Mouse (Mus musculus): ENCODE measurements around the gene Srgap1.
A peak's percentile ranks its signal among the peaks of the same experiment; 100 is the strongest.

The Srgap1 gene

GRCm38 (mm10) chr10:121964114-121964513 is 83.0 kb downstream of the Srgap1 start:
- no peak for DNase-seq (ENCODE audit: inconsistent ontology term)

DNA sequence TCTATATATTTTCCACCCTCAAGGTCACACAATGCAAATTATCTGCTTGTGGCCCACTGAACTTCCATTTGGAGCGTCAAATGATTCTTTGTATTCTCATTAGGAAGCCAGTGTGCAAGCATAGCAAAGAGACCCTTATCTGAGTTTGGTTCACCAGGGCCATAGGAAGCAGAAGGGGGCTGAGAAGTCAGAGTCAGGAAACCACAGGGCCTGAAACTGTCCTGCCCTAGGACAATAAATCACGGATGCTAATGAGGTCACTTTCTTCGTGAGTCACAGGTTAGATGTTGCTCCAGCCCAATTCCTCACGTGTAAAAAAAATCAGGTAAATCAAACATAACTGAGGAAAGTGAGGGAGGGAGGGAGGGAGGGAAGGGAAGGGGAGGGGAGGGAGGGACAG is 85.1 kb downstream of the Srgap1 start:
- no peak for DNase-seq (ENCODE audit: inconsistent ontology term)

DNA sequence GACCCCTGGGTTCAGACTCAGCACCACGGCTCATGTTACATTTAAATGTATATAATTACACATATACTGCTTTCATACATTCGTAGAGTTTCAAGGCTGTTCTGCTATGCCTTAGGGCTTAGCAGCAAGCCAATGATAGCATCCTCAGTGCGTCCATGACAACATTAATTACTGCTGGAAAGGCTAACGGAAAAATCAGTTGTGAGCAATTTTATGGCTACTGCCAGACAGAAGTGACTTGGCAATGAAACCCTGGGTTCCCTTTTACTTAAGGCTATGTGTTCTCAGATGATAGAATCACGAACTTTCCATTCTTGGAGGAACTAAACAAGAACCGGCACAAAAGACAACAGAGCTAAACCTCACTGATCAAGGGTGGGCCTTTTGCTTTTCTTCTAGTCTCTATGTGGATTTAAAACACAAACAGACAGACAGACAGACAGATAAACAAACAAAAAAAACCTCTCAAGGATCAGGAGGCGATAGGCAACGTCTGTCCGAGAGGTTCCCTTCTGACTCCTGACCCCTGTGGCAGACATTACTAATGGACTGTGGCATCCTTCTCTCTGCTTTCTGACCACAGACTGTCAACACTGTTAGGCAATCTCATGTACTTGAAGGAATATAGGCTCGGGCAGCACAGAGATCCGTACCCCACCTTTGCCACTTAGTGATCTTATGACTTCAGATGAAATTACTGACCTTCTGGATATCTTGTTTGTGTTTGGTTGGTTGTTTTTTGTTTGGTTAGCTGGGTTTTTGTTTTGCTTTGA is 85.8 kb downstream of the Srgap1 start:
- peak; percentile 1 for DNase-seq (ENCODE audit: inconsistent ontology term)

DNA sequence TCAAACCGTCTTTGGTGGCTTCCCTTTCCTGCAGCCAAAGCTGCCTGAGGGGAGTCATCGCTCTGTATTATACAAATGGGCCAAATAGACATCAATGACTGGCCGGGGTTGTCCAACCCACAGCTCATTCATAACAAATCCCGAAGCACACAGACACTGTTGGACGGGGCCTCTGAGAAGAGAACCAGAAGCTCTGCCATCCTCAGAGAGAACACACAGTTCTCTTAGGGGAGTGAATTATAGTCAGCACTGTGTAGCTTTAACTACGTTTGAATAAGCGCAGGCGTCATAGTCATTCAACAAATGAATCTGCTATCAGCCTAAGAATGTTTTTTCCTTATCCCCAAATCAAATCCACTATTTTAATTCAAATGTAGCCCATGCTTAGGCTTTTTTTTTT is 88.4 kb downstream of the Srgap1 start:
- DNase-seq (ENCODE audit: inconsistent ontology term): no peak

DNA sequence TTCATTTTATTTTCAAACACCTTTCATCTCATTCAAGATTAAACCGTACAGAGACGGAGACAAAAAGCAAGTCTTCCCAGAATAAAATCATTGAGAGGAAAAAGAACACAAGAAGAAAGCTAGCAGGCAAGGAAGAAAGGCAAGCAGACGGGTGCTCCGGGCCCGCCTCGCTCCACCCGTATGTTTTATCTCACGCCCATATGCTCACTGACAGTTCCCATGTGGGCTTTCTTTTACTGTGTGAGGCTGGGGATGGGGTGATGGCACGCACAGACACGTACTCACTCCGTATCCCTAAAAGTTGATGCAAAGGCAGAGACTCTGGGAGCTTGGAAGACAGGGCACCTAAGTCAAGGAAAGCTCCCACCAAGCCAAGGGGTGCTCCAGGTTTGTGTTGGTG is 90.6 kb downstream of the Srgap1 start:
- DNase-seq (ENCODE audit: inconsistent ontology term): no peak

GRCm38 (mm10) chr10:121955730-121956129 is 91.4 kb downstream of the Srgap1 start:
- DNase-seq (ENCODE audit: inconsistent ontology term): no peak

- DNase-seq (ENCODE audit: inconsistent ontology term): no peak
These were observed 92.2 kb downstream of the Srgap1 start for GRCm38 (mm10) chr10:121954877-121955276.

GRCm38 (mm10) chr10:121953041-121953440 is 94.1 kb downstream of the Srgap1 start:
- no peak for DNase-seq (ENCODE audit: inconsistent ontology term)

DNA sequence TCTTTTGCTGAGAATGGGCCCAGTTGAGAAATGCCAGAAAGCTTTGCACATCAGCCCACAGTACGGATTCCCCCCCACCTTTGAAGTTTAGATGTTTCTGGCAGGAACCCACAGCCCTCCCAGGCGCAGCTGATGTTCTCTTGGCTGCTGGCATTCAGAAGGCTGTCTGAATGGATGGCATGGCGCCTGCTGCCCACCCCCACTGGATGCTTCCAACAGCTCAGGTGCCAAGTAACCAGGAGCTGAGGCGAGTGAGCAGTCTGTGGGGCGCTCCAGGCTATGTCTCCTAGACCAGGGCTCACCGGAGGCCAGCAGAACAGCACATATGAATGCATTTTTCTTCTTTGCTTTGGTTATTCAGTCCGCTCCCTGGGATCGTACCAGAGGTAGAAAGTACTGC is 100.9 kb downstream of the Srgap1 start:
- peak; percentile 42 for DNase-seq (ENCODE audit: inconsistent ontology term)

GRCm38 (mm10) chr10:121931909-121932308 is 115.2 kb downstream of the Srgap1 start:
- DNase-seq (ENCODE audit: inconsistent ontology term): no peak

GRCm38 (mm10) chr10:121926094-121926493 is 121.0 kb downstream of the Srgap1 start:
- no peak for DNase-seq (ENCODE audit: inconsistent ontology term)

- DNase-seq (ENCODE audit: inconsistent ontology term): peak; percentile 41
These were observed 128.1 kb downstream of the Srgap1 start for GRCm38 (mm10) chr10:121919016-121919415.

GRCm38 (mm10) chr10:121918579-121918978 is 128.5 kb downstream of the Srgap1 start:
- peak; percentile 17 for DNase-seq (ENCODE audit: inconsistent ontology term)

GRCm38 (mm10) chr10:121915530-121915929 is 131.6 kb downstream of the Srgap1 start:
- no peak for DNase-seq (ENCODE audit: inconsistent ontology term)

DNA sequence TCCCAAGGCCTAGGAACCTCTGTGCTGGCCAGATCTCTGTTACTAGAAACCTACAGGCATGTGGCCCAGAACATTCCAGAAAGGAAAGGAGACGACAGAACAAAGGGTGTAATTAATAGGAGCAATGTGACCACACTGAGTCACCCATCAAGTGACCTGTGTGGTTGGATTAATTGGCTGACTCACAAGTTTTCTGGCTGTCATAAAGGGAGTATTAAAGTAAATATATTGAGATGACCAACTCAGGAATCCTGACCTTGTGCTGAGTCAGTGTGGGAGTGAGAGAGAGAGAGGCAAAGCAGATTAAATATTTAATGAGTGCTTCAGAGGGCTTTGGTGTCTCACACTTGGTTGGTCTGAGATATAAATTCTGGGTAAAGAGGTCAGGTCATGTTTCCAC is 143.0 kb downstream of the Srgap1 start:
- peak; percentile 96 for DNase-seq (ENCODE audit: inconsistent ontology term)

DNA sequence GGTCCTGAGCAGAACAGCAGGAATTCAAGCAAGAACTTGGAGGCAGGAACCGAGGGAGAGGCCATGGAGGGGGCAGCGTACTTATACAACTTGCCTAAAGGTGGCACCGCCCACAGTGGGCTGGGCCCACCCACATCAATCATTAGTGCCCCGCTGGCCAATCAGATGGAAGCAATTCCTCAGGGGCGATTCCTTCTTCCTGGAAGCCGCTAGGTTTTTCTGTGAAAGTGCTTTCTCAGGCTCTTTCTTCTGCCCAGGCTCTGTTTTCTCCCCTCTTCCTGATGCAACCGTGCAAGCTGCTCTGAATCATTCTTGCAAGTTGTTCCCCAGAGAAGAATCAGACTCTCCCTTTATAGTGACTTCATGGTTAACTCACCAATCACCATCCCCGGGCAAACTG is 144.5 kb downstream of the Srgap1 start:
- no peak for DNase-seq (ENCODE audit: inconsistent ontology term)

DNA sequence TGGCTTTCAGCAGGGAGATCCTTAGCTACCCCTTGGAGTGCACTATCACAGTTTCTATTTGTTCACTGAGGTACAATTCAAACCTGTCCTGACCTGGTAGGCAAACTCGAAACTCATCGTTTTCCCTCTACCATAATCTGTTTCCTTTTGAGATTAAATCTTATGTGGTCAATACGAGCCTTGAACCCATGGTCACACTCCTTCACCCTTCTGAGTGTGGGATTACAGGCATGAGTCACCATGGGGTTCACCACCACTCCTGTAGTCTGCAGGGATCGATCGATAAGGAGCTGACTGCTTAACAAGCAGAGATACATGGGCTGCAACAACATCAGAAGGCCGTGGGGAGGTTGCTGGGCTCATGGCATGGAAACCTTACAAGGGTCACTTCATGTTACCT is 146.3 kb downstream of the Srgap1 start:
- no peak for DNase-seq (ENCODE audit: inconsistent ontology term)

GRCm38 (mm10) chr10:121899706-121900105 is 147.4 kb downstream of the Srgap1 start:
- no peak for DNase-seq (ENCODE audit: inconsistent ontology term)

DNA sequence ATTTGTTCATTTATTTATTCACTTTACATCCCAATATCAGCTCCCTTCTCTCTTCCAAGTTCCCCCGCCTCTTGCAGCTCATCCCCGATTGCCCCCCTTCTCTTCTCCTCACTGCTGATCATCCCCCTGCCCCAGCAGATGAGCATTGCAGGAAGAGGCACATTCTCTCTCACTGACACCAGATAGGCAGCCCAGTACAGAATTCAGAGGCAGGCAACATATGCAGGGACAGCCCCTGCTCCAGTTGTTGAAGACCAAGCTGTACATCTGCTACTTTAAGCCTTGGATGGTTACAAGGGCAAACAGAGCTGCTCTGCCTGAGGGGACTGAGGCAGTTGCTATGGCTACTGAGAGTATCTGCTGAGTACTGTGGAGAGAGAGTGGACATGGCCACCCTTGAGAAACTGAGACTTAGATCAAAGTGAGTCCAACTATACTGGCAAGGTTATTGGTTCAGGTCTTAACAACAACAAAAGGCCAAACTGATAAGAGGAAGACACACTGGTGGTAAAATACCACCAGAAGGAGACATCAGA is 149.2 kb downstream of the Srgap1 start:
- no peak for DNase-seq (ENCODE audit: inconsistent ontology term)

DNA sequence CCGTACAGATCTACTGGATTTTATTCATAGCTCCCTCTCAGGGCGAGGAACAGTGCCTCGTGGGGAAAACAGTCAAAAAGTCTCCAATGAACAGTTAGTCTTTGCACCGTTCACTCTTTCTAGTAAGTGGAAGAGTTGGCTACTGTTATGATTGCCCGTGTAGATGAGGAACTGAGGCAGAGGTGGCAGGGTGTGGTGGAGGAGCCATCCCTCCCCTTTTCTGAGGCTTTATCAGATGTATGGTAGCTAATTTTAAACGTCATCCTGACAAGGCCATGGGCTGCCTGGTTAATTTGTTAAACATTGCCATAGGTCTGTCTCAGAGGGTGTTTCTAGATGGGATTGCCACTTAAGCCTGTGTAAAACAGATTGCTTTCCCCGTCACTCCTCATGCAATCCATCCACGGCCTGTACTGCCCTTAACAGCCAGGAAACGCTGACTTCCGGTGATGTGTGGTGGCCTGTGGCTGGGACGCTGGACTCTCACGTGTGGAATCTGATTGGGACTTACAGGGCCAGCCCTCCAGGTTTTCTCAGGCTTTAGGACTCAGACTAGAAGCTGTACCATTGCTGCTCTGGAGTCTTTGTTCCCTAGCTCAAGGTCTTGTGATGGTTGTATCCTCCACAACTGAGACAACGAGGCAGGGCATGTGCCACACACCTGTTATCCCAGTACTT is 155.6 kb downstream of the Srgap1 start:
- no peak for DNase-seq (ENCODE audit: inconsistent ontology term)

GRCm38 (mm10) chr10:121890061-121890460 is 157.1 kb downstream of the Srgap1 start:
- peak; percentile 34 for DNase-seq (ENCODE audit: inconsistent ontology term)

GRCm38 (mm10) chr10:121886805-121887204 is 160.3 kb downstream of the Srgap1 start:
- DNase-seq (ENCODE audit: inconsistent ontology term): peak; percentile 66
